Mouse (Mus musculus): ENCODE measurements around the gene Cep95. TPM values are rescaled to one million over a fixed set of nuclear protein-coding genes. Genes with fewer than 3 reads are reported as not detected.

The Cep95 gene
- polyA plus RNA-seq, 1 experiment from 2014 or later, result 15.1 TPM

- no peak overlapping the region for H3K27ac ChIP-seq (ENCODE audit: low read depth, low read length)
- H3K9me3 ChIP-seq (ENCODE audit: control insufficient read depth, low read length), result no peaks in the 10 kb centered on the region
- WGBS, result 94% methylated on average over 4 of the region's 4 CpGs
- H3K4me1 ChIP-seq (ENCODE audit: control insufficient read depth, insufficient read depth, low read length), result no peaks in the 10 kb centered on the region
- peaks cover 29% of the 10 kb centered on the region; the same call in 1 of the 2 replicates for H3K36me3 ChIP-seq (ENCODE audit: control insufficient read depth, insufficient read depth, low read length)
- H3K4me2 ChIP-seq (ENCODE audit: low read depth, low read length), result no peak overlapping the region
- no peak for ATAC-seq (ENCODE audit: low read depth)
- no peaks in the 10 kb centered on the region for H3K27me3 ChIP-seq (ENCODE audit: control insufficient read depth, insufficient read depth, low read length)
- H3K4me3 ChIP-seq (ENCODE audit: low read depth, low read length), result no peak overlapping the region
- H3K9ac ChIP-seq (replicated peaks; ENCODE audit: low read depth, low read length), result no peak overlapping the region
These were observed 21.5 kb upstream of the Cep95 start for GRCm38 (mm10) chr11:106767516-106767915.

GRCm38 (mm10) chr11:106770195-106770974 lies 18.7 kb upstream of the Cep95 start:
- Histone ChIP-seq H3K4me1 (ENCODE audit: control insufficient read depth, insufficient read depth, low read length) (no peaks in the 10 kb centered on the region), H3K36me3 (ENCODE audit: control insufficient read depth, insufficient read depth, low read length) (peaks cover 52% of the 10 kb centered on the region), H3K27me3 (ENCODE audit: control insufficient read depth, insufficient read depth, low read length) (no peaks in the 10 kb centered on the region), H3K4me3 (ENCODE audit: low read depth, low read length) (no peak overlapping the region), H3K9ac (replicated peaks; ENCODE audit: low read depth, low read length) (no peak overlapping the region), H3K4me2 (ENCODE audit: low read depth, low read length) (no peak overlapping the region), H3K9me3 (ENCODE audit: control insufficient read depth, low read length) (no peaks in the 10 kb centered on the region), H3K27ac (ENCODE audit: low read depth, low read length) (no peak overlapping the region)
- 98% methylated on average over 9 of the region's 9 CpGs for WGBS
- no peak for ATAC-seq (ENCODE audit: low read depth)

GRCm38 (mm10) chr11:106773061-106773460 lies 16.0 kb upstream of the Cep95 start:
- Histone ChIP-seq H3K9ac (replicated peaks; ENCODE audit: low read depth, low read length) (no peak overlapping the region), H3K4me2 (ENCODE audit: low read depth, low read length) (no peak overlapping the region), H3K4me3 (ENCODE audit: low read depth, low read length) (no peak overlapping the region), H3K27me3 (ENCODE audit: control insufficient read depth, insufficient read depth, low read length) (no peaks in the 10 kb centered on the region), H3K27ac (ENCODE audit: low read depth, low read length) (no peak overlapping the region), H3K9me3 (ENCODE audit: control insufficient read depth, low read length) (no peaks in the 10 kb centered on the region), H3K36me3 (ENCODE audit: control insufficient read depth, insufficient read depth, low read length) (peaks cover 36% of the 10 kb centered on the region), H3K4me1 (ENCODE audit: control insufficient read depth, insufficient read depth, low read length) (no peaks in the 10 kb centered on the region)
- 94% methylated on average over 9 of the region's 9 CpGs for WGBS
- ATAC-seq (ENCODE audit: low read depth), result no peak

- H3K4me3 ChIP-seq (ENCODE audit: low read depth, low read length), result no peak overlapping the region
- H3K9ac ChIP-seq (replicated peaks; ENCODE audit: low read depth, low read length), result no peak overlapping the region
- no peaks in the 10 kb centered on the region for H3K27me3 ChIP-seq (ENCODE audit: control insufficient read depth, insufficient read depth, low read length)
- H3K36me3 ChIP-seq (ENCODE audit: control insufficient read depth, insufficient read depth, low read length), result peaks cover 44% of the 10 kb centered on the region
- H3K27ac ChIP-seq (ENCODE audit: low read depth, low read length), result no peak overlapping the region
- no peak overlapping the region for H3K4me2 ChIP-seq (ENCODE audit: low read depth, low read length)
- no peak for ATAC-seq (ENCODE audit: low read depth)
- 96% methylated on average over 4 of the region's 4 CpGs for WGBS
- H3K4me1 ChIP-seq (ENCODE audit: control insufficient read depth, insufficient read depth, low read length), result peaks cover 7% of the 10 kb centered on the region; the same call in 1 of the 2 replicates
- H3K9me3 ChIP-seq (ENCODE audit: control insufficient read depth, low read length), result no peaks in the 10 kb centered on the region
These were observed 12.1 kb upstream of the Cep95 start for GRCm38 (mm10) chr11:106776960-106777359.

GRCm38 (mm10) chr11:106777395-106777794 lies 11.7 kb upstream of the Cep95 start:
- Histone ChIP-seq H3K9me3 (ENCODE audit: control insufficient read depth, low read length) (no peaks in the 10 kb centered on the region), H3K4me1 (ENCODE audit: control insufficient read depth, insufficient read depth, low read length) (peaks cover 7% of the 10 kb centered on the region; the same call in 1 of the 2 replicates), H3K4me3 (ENCODE audit: low read depth, low read length) (no peak overlapping the region), H3K9ac (replicated peaks; ENCODE audit: low read depth, low read length) (no peak overlapping the region), H3K27ac (ENCODE audit: low read depth, low read length) (no peak overlapping the region), H3K4me2 (ENCODE audit: low read depth, low read length) (no peak overlapping the region), H3K36me3 (ENCODE audit: control insufficient read depth, insufficient read depth, low read length) (peaks cover 45% of the 10 kb centered on the region), H3K27me3 (ENCODE audit: control insufficient read depth, insufficient read depth, low read length) (no peaks in the 10 kb centered on the region)
- WGBS, result 90% methylated on average over 3 of the region's 3 CpGs
- no peak for ATAC-seq (ENCODE audit: low read depth)

GRCm38 (mm10) chr11:106778132-106778531 lies 10.9 kb upstream of the Cep95 start:
- peaks cover 46% of the 10 kb centered on the region for H3K36me3 ChIP-seq (ENCODE audit: control insufficient read depth, insufficient read depth, low read length)
- no peak for ATAC-seq (ENCODE audit: low read depth)

GRCm38 (mm10) chr11:106778589-106779387 lies 10.3 kb upstream of the Cep95 start:
- Histone ChIP-seq H3K4me2 (ENCODE audit: low read depth, low read length) (peak overlapping the region; percentile 91), H3K27ac (ENCODE audit: low read depth, low read length) (peak overlapping the region; percentile 88), H3K4me3 (ENCODE audit: low read depth, low read length) (peak overlapping the region; percentile 71), H3K4me1 (ENCODE audit: control insufficient read depth, insufficient read depth, low read length) (peaks cover 7% of the 10 kb centered on the region; the same call in 1 of the 2 replicates), H3K27me3 (ENCODE audit: control insufficient read depth, insufficient read depth, low read length) (no peaks in the 10 kb centered on the region), H3K9me3 (ENCODE audit: control insufficient read depth, low read length) (no peaks in the 10 kb centered on the region), H3K9ac (replicated peaks; ENCODE audit: low read depth, low read length) (peak overlapping the region; percentile 80), H3K36me3 (ENCODE audit: control insufficient read depth, insufficient read depth, low read length) (peaks cover 47% of the 10 kb centered on the region)
- under 1% methylated on average over 39 of the region's 39 CpGs for WGBS
- peak; percentile 1; the same call in 1 of the 2 replicates for ATAC-seq (ENCODE audit: low read depth)

More at GRCm38 (mm10) chr11:106778132-106778531, 10.9 kb upstream of the Cep95 start:
- Histone ChIP-seq H3K27ac (ENCODE audit: low read depth, low read length) (no peak overlapping the region), H3K9ac (replicated peaks; ENCODE audit: low read depth, low read length) (no peak overlapping the region), H3K4me2 (ENCODE audit: low read depth, low read length) (no peak overlapping the region; the same call in 1 of the 2 replicates), H3K4me1 (ENCODE audit: control insufficient read depth, insufficient read depth, low read length) (peaks cover 7% of the 10 kb centered on the region; the same call in 1 of the 2 replicates), H3K9me3 (ENCODE audit: control insufficient read depth, low read length) (no peaks in the 10 kb centered on the region), H3K27me3 (ENCODE audit: control insufficient read depth, insufficient read depth, low read length) (no peaks in the 10 kb centered on the region), H3K4me3 (ENCODE audit: low read depth, low read length) (no peak overlapping the region)
- 94% methylated on average over 7 of the region's 7 CpGs for WGBS

GRCm38 (mm10) chr11:106779388-106780088 lies 9.5 kb upstream of the Cep95 start, which contains the start of gene Polg2:
Gene Polg2, minus strand, starts transcription at chr11:106779537.
- H3K36me3 ChIP-seq (ENCODE audit: control insufficient read depth, insufficient read depth, low read length), result peaks cover 49% of the 10 kb centered on the region
- H3K9me3 ChIP-seq (ENCODE audit: control insufficient read depth, low read length), result no peaks in the 10 kb centered on the region
- H3K4me2 ChIP-seq (ENCODE audit: low read depth, low read length), result peak within 1 kb of the TSS; percentile 91
- H3K27ac ChIP-seq (ENCODE audit: low read depth, low read length), result peak within 1 kb of the TSS; percentile 88
- no peaks in the 10 kb centered on the region for H3K27me3 ChIP-seq (ENCODE audit: control insufficient read depth, insufficient read depth, low read length)
- peaks cover 7% of the 10 kb centered on the region; the same call in 1 of the 2 replicates for H3K4me1 ChIP-seq (ENCODE audit: control insufficient read depth, insufficient read depth, low read length)
- peak within 1 kb of the TSS; percentile 71 for H3K4me3 ChIP-seq (ENCODE audit: low read depth, low read length)
- WGBS, result 1% methylated on average over 30 of the region's 30 CpGs
- H3K9ac ChIP-seq (replicated peaks; ENCODE audit: low read depth, low read length), result peak within 1 kb of the TSS; percentile 80
- ATAC-seq (ENCODE audit: low read depth), result peak; percentile 99
